Mouse (Mus musculus): Measurements from ENCODE around the gene Olfr309.
"Not testable (repeated sequence)": the region's sequence is repeated elsewhere in the genome, so short reads cannot be mapped to it uniquely, and the experiment has no call there.

The Olfr309 gene

GRCm38 (mm10) chr7:86313608-86314007 is at the start of gene Olfr309:
Gene Olfr309, minus strand, starts transcription at chr7:86313708.
- DNase-seq: no peak

- DNase-seq: not testable (repeated sequence)
Observed at GRCm38 (mm10) chr7:86346296-86346695, 32.8 kb upstream of the Olfr309 start.

GRCm38 (mm10) chr7:86344253-86344652 is 30.7 kb upstream of the Olfr309 start:
- DNase-seq: no peak

- no peak for DNase-seq
Observed at GRCm38 (mm10) chr7:86342881-86343565, 29.5 kb upstream of the Olfr309 start.

- no peak for DNase-seq
Observed at GRCm38 (mm10) chr7:86337486-86337885, 24.0 kb upstream of the Olfr309 start, which contains the start of gene Olfr307. Gene Olfr307, minus strand, starts transcription at chr7:86337586.

- DNase-seq: no peak
Observed at GRCm38 (mm10) chr7:86325530-86325929, 12.0 kb upstream of the Olfr309 start, which contains the start of gene Olfr308. Gene Olfr308, minus strand, starts transcription at chr7:86325630.

GRCm38 (mm10) chr7:86321323-86321722 is 7.8 kb upstream of the Olfr309 start:
- DNase-seq: no peak

- DNase-seq: no peak
Observed at GRCm38 (mm10) chr7:86277072-86277471, 36.4 kb downstream of the Olfr309 start, which contains the start of gene Olfr310. Gene Olfr310, minus strand, starts transcription at chr7:86277172.
